Comparison of ENCODE assay signal across 15 mouse cellular contexts in the genomic region with DNA sequence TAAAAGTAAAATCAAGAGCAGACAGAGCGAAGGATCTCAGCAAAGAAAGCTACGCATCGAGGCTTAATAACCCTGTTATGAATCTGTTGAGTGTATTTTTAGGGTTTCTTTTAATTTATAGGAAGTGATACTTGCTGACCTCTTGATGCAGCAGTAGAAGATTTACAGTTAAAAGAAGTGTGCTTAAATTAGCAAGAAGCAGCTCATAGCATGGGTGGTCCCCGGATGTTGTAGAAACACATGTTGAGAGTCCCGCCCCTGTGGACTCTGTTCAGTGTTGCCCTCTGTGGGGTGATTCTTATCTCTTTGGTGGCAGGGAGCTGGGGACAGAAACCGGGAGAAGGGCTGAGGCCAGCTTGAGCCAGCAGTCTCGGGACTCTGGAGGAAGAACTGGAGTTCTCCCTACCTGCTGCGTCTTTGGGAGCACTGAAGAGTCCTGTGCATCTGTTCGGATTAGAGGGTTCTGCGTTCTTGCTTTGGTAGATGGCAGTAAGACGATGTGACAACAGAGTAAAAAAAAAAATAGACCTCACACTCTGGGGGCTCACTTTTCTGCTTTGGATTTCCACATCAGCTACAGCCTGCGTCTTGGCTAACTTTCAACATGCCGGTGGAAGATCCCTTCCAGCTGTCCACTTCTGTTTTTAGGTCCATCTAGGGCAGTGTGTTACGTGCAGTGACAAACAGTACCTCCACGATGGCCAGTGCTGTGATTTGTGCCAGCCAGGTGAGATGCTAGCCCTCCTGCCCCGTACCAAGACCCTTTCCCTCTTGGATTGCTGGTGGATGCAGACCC. TPM values are rescaled to one million over a fixed set of nuclear protein-coding genes. Genes with fewer than 3 reads are reported as not detected.
DNase-seq lines count a peak whose midpoint lies in the region; ATAC-seq and TF ChIP-seq lines count a peak whose summit lies in the region.
"Had no signal": no experiment of that assay in that cellular context is flagged by ENCODE, and none has a peak within 500 bp of the region (broad histone marks: within the 10 kb centered on the region; RNA-seq: fewer than 3 reads in every experiment).

No protein-coding gene starts in this region.

- peak overlapping the region; percentile 51; the same call in 1 of the 2 replicates for H3K27ac ChIP-seq in intestine, embryonic 15.5 days
- no peak overlapping the region for H3K27ac ChIP-seq in intestine, postnatal 0 days (ENCODE audit: low read depth, low read length)
- 0 out of 2 replicates have a peak overlapping the region, but pooled peaks have one; percentile 23 for H3K27ac ChIP-seq in stomach, embryonic 16.5 days (ENCODE audit: low read length)
- H3K27ac ChIP-seq in stomach, postnatal 0 days (replicated peaks) = no peak overlapping the region
- H3K27ac ChIP-seq: heart, adult 2 months; hindbrain, embryonic 12.5 days; liver, embryonic 12.5 days; midbrain, embryonic 13.5 days had no signal

- no peak for TF ChIP-seq CTCF in intestine, postnatal 0 days (IDR thresholded peaks at IDR 0.05; ENCODE audit: low read depth)
- no peak for TF ChIP-seq CTCF in stomach, postnatal 0 days (IDR thresholded peaks at IDR 0.05; ENCODE audit: low read depth)

- no peaks in the 10 kb centered on the region for H3K36me3 ChIP-seq in intestine, embryonic 15.5 days
- H3K36me3 ChIP-seq in intestine, postnatal 0 days (ENCODE audit: control insufficient read depth, insufficient read depth) = no peaks in the 10 kb centered on the region
- H3K36me3 ChIP-seq in stomach, embryonic 16.5 days (ENCODE audit: control insufficient read depth, insufficient read depth, low read length) = no peaks in the 10 kb centered on the region
- H3K36me3 ChIP-seq in stomach, postnatal 0 days (ENCODE audit: control insufficient read depth, insufficient read depth, low read length) = no peaks in the 10 kb centered on the region
- H3K36me3 ChIP-seq: hindbrain, embryonic 12.5 days; liver, embryonic 12.5 days; midbrain, embryonic 13.5 days had no signal

- 0 out of 2 replicates have a peak, but pooled peaks have one; percentile 43 for ATAC-seq in intestine, embryonic 15.5 days
- no peak for ATAC-seq in intestine, postnatal 0 days
- no peak for ATAC-seq in stomach, embryonic 16.5 days (ENCODE audit: insufficient read depth, low FRiP score)
- no peak for ATAC-seq in stomach, postnatal 0 days (ENCODE audit: low FRiP score, low TSS enrichment)
- ATAC-seq: activated CD4-positive, CD25-positive, alpha-beta regulatory T cell, adult 4 months; liver, embryonic 12.5 days; midbrain, embryonic 13.5 days had no signal

- peaks cover 8% of the 10 kb centered on the region; the same call in 1 of the 2 replicates for H3K4me1 ChIP-seq in intestine, embryonic 15.5 days (replicated peaks)
- no peaks in the 10 kb centered on the region for H3K4me1 ChIP-seq in intestine, postnatal 0 days (replicated peaks; ENCODE audit: control insufficient read depth, insufficient read depth, low read length)
- H3K4me1 ChIP-seq in stomach, embryonic 16.5 days (ENCODE audit: control insufficient read depth, insufficient read depth, low read length) = peaks cover 3% of the 10 kb centered on the region
- H3K4me1 ChIP-seq in stomach, postnatal 0 days (replicated peaks; ENCODE audit: control insufficient read depth, insufficient read depth) = no peaks in the 10 kb centered on the region
- H3K4me1 ChIP-seq: liver, embryonic 12.5 days had no signal

- 0 out of 2 replicates have a peak, but pooled peaks cover under 1% of the 10 kb centered on the region for H3K27me3 ChIP-seq in intestine, embryonic 15.5 days (replicated peaks)
- H3K27me3 ChIP-seq in intestine, postnatal 0 days (replicated peaks; ENCODE audit: control insufficient read depth, insufficient read depth, low read length) = no peaks in the 10 kb centered on the region
- no peaks in the 10 kb centered on the region for H3K27me3 ChIP-seq in stomach, embryonic 16.5 days (ENCODE audit: control insufficient read depth, insufficient read depth, low read length)
- no peaks in the 10 kb centered on the region for H3K27me3 ChIP-seq in stomach, postnatal 0 days (ENCODE audit: control insufficient read depth, insufficient read depth, low read length)

- H3K4me3 ChIP-seq in intestine, embryonic 15.5 days (replicated peaks) = no peak overlapping the region
- no peak overlapping the region for H3K4me3 ChIP-seq in intestine, postnatal 0 days (ENCODE audit: low read depth, low read length)
- no peak overlapping the region for H3K4me3 ChIP-seq in stomach, embryonic 16.5 days (replicated peaks; ENCODE audit: low read length)
- H3K4me3 ChIP-seq in stomach, postnatal 0 days (ENCODE audit: low read depth, low read length) = no peak overlapping the region
- H3K4me3 ChIP-seq: heart, adult 2 months; hindbrain, embryonic 12.5 days; liver, embryonic 12.5 days; midbrain, embryonic 13.5 days had no signal

- no peaks in the 10 kb centered on the region for H3K9me3 ChIP-seq in intestine, embryonic 15.5 days
- H3K9me3 ChIP-seq in intestine, postnatal 0 days (ENCODE audit: control insufficient read depth) = no peaks in the 10 kb centered on the region
- H3K9me3 ChIP-seq in stomach, embryonic 16.5 days (replicated peaks; ENCODE audit: control insufficient read depth, low read length) = no peaks in the 10 kb centered on the region
- no peaks in the 10 kb centered on the region for H3K9me3 ChIP-seq in stomach, postnatal 0 days (ENCODE audit: control insufficient read depth, low read length)
- H3K9me3 ChIP-seq: hindbrain, embryonic 12.5 days; liver, embryonic 12.5 days; midbrain, embryonic 13.5 days had no signal

- 45% methylated on average over 16 of the region's 16 CpGs for WGBS in intestine, embryonic 15.5 days
- WGBS in intestine, postnatal 0 days = 48% methylated on average over 16 of the region's 16 CpGs
- 49% methylated on average over 16 of the region's 16 CpGs for WGBS in stomach, embryonic 16.5 days
- WGBS in stomach, postnatal 0 days = 49% methylated on average over 16 of the region's 16 CpGs

- H3K9ac ChIP-seq in intestine, embryonic 15.5 days = no peak overlapping the region
- H3K9ac ChIP-seq in intestine, postnatal 0 days (ENCODE audit: low read depth, low read length) = no peak overlapping the region
- no peak overlapping the region for H3K9ac ChIP-seq in stomach, embryonic 16.5 days (ENCODE audit: low read length)
- H3K9ac ChIP-seq in stomach, postnatal 0 days (ENCODE audit: low read length) = no peak overlapping the region
- H3K9ac ChIP-seq: hindbrain, embryonic 12.5 days; liver, embryonic 12.5 days; midbrain, embryonic 13.5 days had no signal

- no peak for DNase-seq in stomach, postnatal 0 days (ENCODE audit: low spot score)
- peak; percentile 58 for DNase-seq in lung, postnatal 36 days
- no peak for DNase-seq in cerebellum, adult 9-11 months
- DNase-seq in adrenal gland, adult 2 months = no peak
- DNase-seq: cerebellum, postnatal 10 days; thymus, adult 18-20 months had no signal

- no peak overlapping the region for H3K4me2 ChIP-seq in intestine, embryonic 15.5 days (replicated peaks)
- H3K4me2 ChIP-seq in intestine, postnatal 0 days (replicated peaks; ENCODE audit: low read depth) = no peak overlapping the region
- H3K4me2 ChIP-seq in stomach, embryonic 16.5 days (ENCODE audit: low read depth, low read length) = 0 out of 2 replicates have a peak overlapping the region, but pooled peaks have one; percentile 12
- no peak overlapping the region for H3K4me2 ChIP-seq in stomach, postnatal 0 days (replicated peaks; ENCODE audit: low read depth)
- H3K4me2 ChIP-seq: hindbrain, embryonic 12.5 days; liver, embryonic 12.5 days; midbrain, embryonic 13.5 days had no signal

- TF ChIP-seq EP300 in stomach, postnatal 0 days (optimal IDR thresholded peaks at IDR 0.05) = no peak

RNA-seq across cellular contexts. Expression of gene Cd40, which starts 6.4 kb away (rescaled TPM):
- 8.5 and 9.3 TPM in 2 replicates for polyA plus RNA-seq in intestine, embryonic 15.5 days (2015; fragmentation: Nextera tagmentation; extraction: Ambion mirVana)
- polyA plus RNA-seq in intestine, postnatal 0 days (2015; fragmentation: Nextera tagmentation; extraction: Ambion mirVana) = 3.6 and 4.6 TPM in 2 replicates
- polyA plus RNA-seq in stomach, embryonic 16.5 days (2015; fragmentation: Nextera tagmentation; extraction: Ambion mirVana) = 7.0 and 7.5 TPM in 2 replicates
- 3.3 and 3.7 TPM in 2 replicates for polyA plus RNA-seq in stomach, postnatal 0 days (2015; fragmentation: Nextera tagmentation; extraction: Ambion mirVana)
- total RNA-seq in adrenal gland, adult 2 months (2021) = 1 to 10 TPM; 2.4 to 2.9 TPM
- 3.2 and 5.3 TPM in 2 replicates for polyA plus RNA-seq in adrenal gland, adult 2 months (2012; rRNA removed)

RNA-seq across cellular contexts. Expression of gene Ncoa5, which starts 27.2 kb away (rescaled TPM):
- 47.4 and 48.8 TPM in 2 replicates for polyA plus RNA-seq in intestine, embryonic 15.5 days (2015; fragmentation: Nextera tagmentation; extraction: Ambion mirVana)
- polyA plus RNA-seq in intestine, postnatal 0 days (2015; fragmentation: Nextera tagmentation; extraction: Ambion mirVana) = 11.9 and 13.9 TPM in 2 replicates
- 49.5 and 49.9 TPM in 2 replicates for polyA plus RNA-seq in stomach, embryonic 16.5 days (2015; fragmentation: Nextera tagmentation; extraction: Ambion mirVana)
- 17.3 and 17.9 TPM in 2 replicates for polyA plus RNA-seq in stomach, postnatal 0 days (2015; fragmentation: Nextera tagmentation; extraction: Ambion mirVana)
- 10 to 100 TPM; 21.0 to 37.6 TPM for total RNA-seq in adrenal gland, adult 2 months (2021)
- polyA plus RNA-seq in adrenal gland, adult 2 months (2012; rRNA removed) = 22.3 and 22.6 TPM in 2 replicates

RNA-seq across cellular contexts. Expression of gene 1700025C18Rik, which starts 28.7 kb away (rescaled TPM):
- not detected in 2 replicates for polyA plus RNA-seq in intestine, embryonic 15.5 days (2015; fragmentation: Nextera tagmentation; extraction: Ambion mirVana)
- polyA plus RNA-seq in intestine, postnatal 0 days (2015; fragmentation: Nextera tagmentation; extraction: Ambion mirVana) = not detected in 2 replicates
- not detected in 2 replicates for polyA plus RNA-seq in stomach, embryonic 16.5 days (2015; fragmentation: Nextera tagmentation; extraction: Ambion mirVana)
- not detected in 2 replicates for polyA plus RNA-seq in stomach, postnatal 0 days (2015; fragmentation: Nextera tagmentation; extraction: Ambion mirVana)
- total RNA-seq in adrenal gland, adult 2 months (2021) = not detected
- not detected in 2 replicates for polyA plus RNA-seq in adrenal gland, adult 2 months (2012; rRNA removed)
- total RNA-seq: heart, adult 2 months had no signal
- polyA plus RNA-seq: activated CD4-positive, CD25-positive, alpha-beta regulatory T cell, adult 4 months; heart, adult 2 months; hindbrain, embryonic 12.5 days; liver, embryonic 12.5 days; midbrain, embryonic 13.5 days; small intestine, adult 2 months had no signal

Comparison
In these comparisons a context has a peak if more than half of its experiments do, and no peak if none do; other contexts are left out.
1. H3K27ac ChIP-seq: peak in intestine, embryonic 15.5 days (single experiment) and stomach, embryonic 16.5 days (single experiment); none in intestine, postnatal 0 days (single experiment) and stomach, postnatal 0 days (single experiment).